Mouse (Mus musculus) small intestine, adult 2 months (tissue): ENCODE measurements at regions not wholly inside any gene's neighbourhood (a gene's known extent, or its start where the extent isn't known, plus 50 kb on each side); places are given as distances from the start of the nearest gene placed in this dataset.

Source experiments
- CTCF ChIP-seq: fragments of 200-500 bp; IDR thresholded peaks from 2 replicates; pipeline ENCODE4 v1.5.1; 2012; ENCODE audit warnings: low read depth, mild to moderate bottlenecking, control low read depth, inconsistent platforms, low read length, moderate library complexity, mixed read lengths; ENCODE audit not compliant: insufficient replicate concordance, insufficient read length; ENCODE audit errors: extremely low read depth
- POLR2A ChIP-seq: fragments of 200-500 bp; IDR thresholded peaks from 2 replicates; pipeline ENCODE4 v1.6.1; 2012; ENCODE audit warnings: low read depth, mild to moderate bottlenecking, control low read depth, inconsistent platforms, low read length, moderate library complexity

DNA sequence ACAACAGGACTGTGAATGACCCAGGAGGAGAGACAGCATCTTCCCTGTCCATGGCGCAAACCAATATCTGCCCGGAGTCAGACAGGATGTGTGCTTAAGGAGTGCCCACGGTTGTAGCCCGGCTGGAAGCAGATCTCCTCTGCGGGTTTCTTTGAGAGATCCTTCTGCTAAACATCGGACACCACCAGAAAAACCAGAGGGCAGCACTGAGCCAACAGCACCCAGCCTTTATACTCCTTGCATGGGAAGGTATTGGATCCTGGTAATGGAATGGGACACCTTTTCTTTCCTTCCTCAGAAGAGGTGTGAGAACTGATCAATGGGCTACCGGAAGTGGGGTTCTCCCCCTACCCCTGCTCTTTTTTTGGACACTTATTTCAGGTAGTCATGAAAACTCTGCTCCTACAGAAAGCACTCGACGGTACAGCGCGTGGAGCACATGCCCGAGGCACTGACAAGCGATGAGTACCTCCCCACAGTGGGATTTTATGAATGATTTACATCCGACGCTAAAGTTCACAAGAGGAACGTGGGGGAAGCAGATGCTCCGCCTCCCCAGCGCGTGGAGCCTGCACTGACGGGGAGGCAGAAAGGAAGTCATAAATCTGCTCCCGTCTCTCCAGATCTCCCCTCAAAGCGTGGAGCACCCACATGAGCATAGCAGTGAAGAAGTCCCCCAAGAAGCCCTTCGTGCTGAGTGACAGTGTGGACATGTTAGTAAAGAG lies 278.9 kb downstream of the Vrk1 start:
- TF ChIP-seq CTCF = no peak
- TF ChIP-seq POLR2A = no peak
